Mouse (Mus musculus) kidney, postnatal 0 days (tissue): ENCODE measurements around the gene Olfr419. TPM values are rescaled to one million over a fixed set of nuclear protein-coding genes. Genes with fewer than 3 reads are reported as not detected.
A peak's percentile ranks its signal among the peaks of the same experiment; 100 is the strongest.

ENCODE experiments used
- ATAC-seq: fragments of 200-750 bp; cut with Nextera tagmentation; replicated peaks from 2 replicates; pipeline ENCODE4 v1.8.0; 2017; ENCODE audit warnings: low read depth, moderate number of reproducible peaks, moderate TSS enrichment, moderate library complexity; ENCODE audit not compliant: low FRiP score
- DNase-seq: peaks from one replicate; pipeline ENCODE4 v3.0.0-alpha.2; 2016; ENCODE audit warnings: low spot score
- H3K27ac ChIP-seq: fragments of 300-500 bp; sonication (generic); 2 replicates; pipeline ENCODE4 v1.5.1; 2014; ENCODE audit warnings: mild to moderate bottlenecking
- H3K27me3 ChIP-seq: fragments of 300-500 bp; sonication (generic); 2 replicates; pipeline ENCODE4 v1.6.1; 2014; ENCODE audit warnings: low read length, mixed read lengths; ENCODE audit not compliant: insufficient read depth
- H3K36me3 ChIP-seq: fragments of 300-500 bp; sonication (generic); 2 replicates; pipeline ENCODE4 v1.6.1; 2014; ENCODE audit warnings: low read length, mixed read lengths; ENCODE audit not compliant: insufficient read depth
- H3K4me1 ChIP-seq: fragments of 300-500 bp; sonication (generic); replicated peaks from 2 replicates; pipeline ENCODE4 v1.6.1; 2014; ENCODE audit warnings: antibody characterized with exemption, low read length, mixed read lengths; ENCODE audit not compliant: insufficient read depth
- H3K4me2 ChIP-seq: fragments of 300-500 bp; sonication (generic); 2 replicates; pipeline ENCODE4 v1.6.1; 2014; ENCODE audit warnings: mild to moderate bottlenecking, low read length, moderate library complexity, mixed read lengths
- H3K4me3 ChIP-seq: fragments of 300-500 bp; sonication (generic); replicated peaks from 2 replicates; pipeline ENCODE4 v1.5.1; 2014; ENCODE audit warnings: low read depth, low read length
- H3K9ac ChIP-seq: fragments of 300-500 bp; sonication (generic); 2 replicates; pipeline ENCODE4 v1.6.1; 2014; ENCODE audit warnings: low read depth, low read length
- H3K9me3 ChIP-seq: fragments of 300-500 bp; sonication (generic); replicated peaks from 2 replicates; pipeline ENCODE4 v1.6.1; 2016; ENCODE audit warnings: low read length, inconsistent platforms, mixed read lengths
- CTCF ChIP-seq: IDR thresholded peaks from 2 replicates; pipeline ENCODE4 v1.5.1; 2016; ENCODE audit warnings: antibody characterized with exemption, low read depth, mild to moderate bottlenecking, moderate library complexity
- WGBS: fragments of 180-500 bp; shearing (Covaris S2); extraction: QIAGEN DNeasy Blood & Tissue Kit; methylation state at CpG from one replicate; pipeline ENCODE4 v1.1.7; 2014; 5-methylcytosine and 5-hydroxymethylcytosine counted together
- polyA plus RNA-seq: library from polyadenylated mRNA; unstranded; fragments of >200 nt; fragmentation: Nextera tagmentation; extraction: Ambion mirVana; gene quantifications from 2 replicates; pipeline ENCODE4 v1.2.1, GENCODE M21; 2015

Gene Olfr419
- polyA plus RNA-seq, 1 experiment from 2014 or later = not detected

DNA sequence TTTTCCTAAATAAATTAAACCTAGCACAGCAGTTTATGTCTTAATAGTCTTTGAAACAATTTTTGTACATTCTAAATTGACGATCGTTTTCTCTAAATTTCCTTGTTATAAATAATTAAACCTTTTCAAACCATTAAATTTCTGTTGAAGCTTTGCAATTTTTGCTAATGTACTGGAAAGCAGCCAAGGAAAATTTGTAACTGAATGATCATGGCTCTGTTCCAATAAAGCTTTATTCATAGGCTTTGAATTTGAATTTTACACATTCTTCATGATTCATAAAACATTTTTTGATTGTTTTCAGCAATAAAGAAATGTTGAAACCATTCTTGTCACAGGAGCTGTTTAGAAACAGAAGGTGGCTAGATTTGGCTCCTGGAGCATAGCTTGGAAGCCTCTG lies 7.2 kb downstream of the Olfr419 start:
- H3K27me3 ChIP-seq = no peaks in the 10 kb centered on the region
- H3K4me2 ChIP-seq = no peak overlapping the region
- H3K4me3 ChIP-seq = no peak overlapping the region
- TF ChIP-seq CTCF = no peak
- H3K9ac ChIP-seq = no peak overlapping the region
- no peaks in the 10 kb centered on the region for H3K4me1 ChIP-seq
- no peak for ATAC-seq
- no peak overlapping the region for H3K27ac ChIP-seq
- WGBS = 77% methylated on average over 2 of the region's 2 CpGs
- no peaks in the 10 kb centered on the region for H3K9me3 ChIP-seq
- no peak for DNase-seq
- H3K36me3 ChIP-seq = no peaks in the 10 kb centered on the region

DNA sequence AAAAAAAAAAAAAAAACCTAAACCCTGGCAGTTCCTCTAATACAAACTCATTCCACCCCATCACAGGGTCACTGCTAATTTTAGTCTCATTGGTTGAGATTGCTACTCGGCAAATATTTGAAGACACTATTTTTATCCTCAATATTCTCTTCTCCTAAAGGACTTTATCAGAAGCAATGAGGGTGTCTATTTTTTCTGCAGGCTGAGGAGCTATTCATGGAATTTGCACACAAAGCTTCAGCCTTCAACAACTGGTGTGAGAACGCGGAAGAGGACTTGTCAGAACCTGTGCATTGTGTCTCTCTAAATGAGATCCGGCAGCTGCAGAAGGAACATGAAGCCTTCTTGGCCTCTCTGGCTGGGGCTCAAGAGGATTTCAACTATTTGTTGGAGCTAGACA lies 11.9 kb downstream of the Olfr419 start:
- H3K9me3 ChIP-seq = no peaks in the 10 kb centered on the region
- DNase-seq (no peak), ATAC-seq (no peak)
- no peak overlapping the region for H3K4me3 ChIP-seq
- TF ChIP-seq CTCF = no peak
- no peak overlapping the region for H3K9ac ChIP-seq
- H3K36me3 ChIP-seq = no peaks in the 10 kb centered on the region
- no peaks in the 10 kb centered on the region for H3K27me3 ChIP-seq
- WGBS = 92% methylated on average over 4 of the region's 4 CpGs
- H3K4me1 ChIP-seq = no peaks in the 10 kb centered on the region
- no peak overlapping the region for H3K27ac ChIP-seq
- no peak overlapping the region for H3K4me2 ChIP-seq

DNA sequence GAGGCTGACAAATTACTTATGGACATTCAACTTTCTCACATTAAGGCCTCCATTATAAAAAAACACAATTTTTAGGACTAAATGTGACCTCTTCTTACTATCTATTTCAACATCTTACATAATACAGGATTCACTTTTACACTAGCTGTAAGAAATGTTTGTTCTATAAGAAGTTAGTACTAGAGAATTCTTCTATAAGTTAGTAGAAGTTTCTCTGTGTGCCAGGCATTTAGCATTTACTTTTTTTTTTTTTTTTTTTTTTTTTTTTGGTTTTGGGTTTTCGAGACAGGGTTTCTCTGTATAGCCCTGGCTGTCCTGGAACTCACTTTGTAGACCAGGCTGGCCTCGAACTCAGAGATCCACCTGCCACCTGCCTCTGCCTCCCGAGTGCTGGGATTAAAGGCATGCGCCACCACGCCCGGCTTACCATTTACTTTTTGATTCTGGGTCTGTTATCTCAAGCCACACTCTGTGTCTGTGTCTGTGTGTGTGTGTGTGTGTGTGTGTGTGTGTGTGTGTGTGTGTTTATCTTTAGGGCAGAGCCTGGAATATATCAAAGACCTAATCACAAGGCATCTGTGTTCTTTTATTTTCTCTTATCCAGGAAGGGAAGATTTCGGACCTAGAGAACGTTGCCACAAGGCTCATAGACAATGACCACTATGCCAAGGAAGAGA lies 35.2 kb downstream of the Olfr419 start:
- TF ChIP-seq CTCF = no peak
- WGBS = 84% methylated on average over 8 of the region's 8 CpGs

DNA sequence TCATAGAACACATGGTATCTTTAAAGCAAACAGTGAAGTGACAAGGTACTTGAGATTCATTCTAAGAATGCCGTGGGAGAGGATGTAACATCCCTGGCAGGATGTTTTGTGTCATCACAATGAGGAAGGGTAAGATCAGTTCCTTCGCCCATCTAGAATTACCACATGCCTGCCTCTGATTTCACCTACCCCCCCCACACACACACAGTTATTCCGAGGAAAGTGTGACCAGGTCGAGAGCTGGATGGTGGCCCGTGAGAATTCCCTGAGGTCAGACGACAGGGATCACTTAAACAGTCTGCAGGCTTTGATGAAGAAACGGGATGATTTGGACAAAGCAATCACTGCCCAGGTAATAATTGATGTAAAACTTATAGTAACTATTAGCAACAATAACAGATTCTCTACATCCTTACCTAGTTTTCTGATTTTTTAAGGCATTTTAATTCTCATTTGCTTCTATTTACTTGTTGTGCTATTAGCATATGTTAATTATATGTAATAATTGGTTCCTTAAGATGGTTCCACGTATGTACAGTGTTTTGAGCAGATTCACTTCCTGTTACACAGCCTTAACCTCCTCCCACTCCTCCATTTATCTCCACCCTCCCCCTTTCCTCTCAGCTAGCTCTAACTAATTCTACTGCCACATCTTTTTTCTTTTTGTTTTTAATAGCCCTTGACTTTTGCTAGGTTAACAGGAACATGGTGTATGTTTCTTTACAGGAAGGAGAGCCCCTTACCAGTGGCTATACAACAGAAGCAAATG lies 36.4 kb downstream of the Olfr419 start:
- no peak for TF ChIP-seq CTCF
- ATAC-seq (peak; percentile 79; the same call in 1 of the 2 replicates), DNase-seq (peak; percentile 41)
- Histone ChIP-seq H3K9me3 (no peaks in the 10 kb centered on the region), H3K27ac (no peak overlapping the region), H3K4me3 (no peak overlapping the region), H3K27me3 (no peaks in the 10 kb centered on the region), H3K4me2 (no peak overlapping the region), H3K36me3 (no peaks in the 10 kb centered on the region), H3K9ac (no peak overlapping the region), H3K4me1 (no peaks in the 10 kb centered on the region)
- WGBS = 28% methylated on average over 8 of the region's 8 CpGs

More for the DNA sequence above, 35.2 kb downstream of the Olfr419 start:
- Histone ChIP-seq H3K9me3 (no peaks in the 10 kb centered on the region), H3K4me2 (no peak overlapping the region), H3K27me3 (no peaks in the 10 kb centered on the region), H3K4me3 (no peak overlapping the region), H3K4me1 (no peaks in the 10 kb centered on the region), H3K9ac (no peak overlapping the region), H3K36me3 (no peaks in the 10 kb centered on the region), H3K27ac (no peak overlapping the region)
- ATAC-seq (no peak), DNase-seq (no peak)

DNA sequence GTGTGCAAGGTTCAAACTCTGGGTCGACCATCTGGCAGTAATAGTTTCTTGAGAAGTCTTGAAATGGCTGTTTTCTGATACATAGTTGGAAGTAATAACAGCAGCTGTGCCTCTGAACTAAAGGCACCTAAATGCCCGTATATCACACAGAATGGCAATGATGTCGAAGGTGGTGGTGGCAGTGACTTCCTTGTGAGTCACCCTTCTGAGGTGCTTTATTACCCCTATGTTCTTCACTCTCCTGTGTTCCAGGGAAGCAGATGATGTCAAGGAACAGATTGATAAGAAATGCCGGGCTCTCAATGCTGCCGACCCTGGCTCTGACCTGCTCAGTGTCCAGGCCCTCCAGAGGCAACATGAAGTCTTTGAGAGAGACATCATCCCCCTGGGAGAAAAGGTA lies 39.6 kb downstream of the Olfr419 start:
- ATAC-seq = no peak

DNA sequence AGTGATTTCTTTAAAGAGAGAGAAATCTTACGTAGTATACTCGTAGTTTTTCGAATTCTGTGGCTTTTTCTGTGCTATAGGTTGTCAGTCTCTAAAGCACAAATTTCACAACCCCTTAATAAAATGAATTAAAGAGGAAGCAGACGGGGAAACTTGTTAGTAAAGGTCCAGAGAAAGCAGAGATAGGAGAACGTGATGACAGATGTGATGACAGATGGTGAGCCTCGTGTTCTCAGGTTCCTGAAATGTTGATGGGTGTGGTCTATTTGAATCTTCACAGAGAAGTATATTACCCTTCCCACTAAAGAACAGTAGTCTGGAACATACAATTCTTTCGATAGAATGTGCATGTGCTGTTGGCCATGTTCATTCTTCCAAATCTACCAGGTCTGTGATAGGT lies 47.2 kb downstream of the Olfr419 start:
- no peak for TF ChIP-seq CTCF
- Histone ChIP-seq H3K4me1 (no peaks in the 10 kb centered on the region), H3K9ac (no peak overlapping the region), H3K27ac (no peak overlapping the region), H3K4me2 (no peak overlapping the region), H3K4me3 (no peak overlapping the region), H3K9me3 (no peaks in the 10 kb centered on the region), H3K36me3 (no peaks in the 10 kb centered on the region), H3K27me3 (no peaks in the 10 kb centered on the region)
- 73% methylated on average over 7 of the region's 7 CpGs for WGBS
- ATAC-seq (no peak), DNase-seq (no peak)

More for the DNA sequence above, 39.6 kb downstream of the Olfr419 start:
- 79% methylated on average over 5 of the region's 5 CpGs for WGBS
- Histone ChIP-seq H3K4me2 (no peak overlapping the region), H3K27me3 (no peaks in the 10 kb centered on the region), H3K4me3 (no peak overlapping the region), H3K4me1 (no peaks in the 10 kb centered on the region), H3K9ac (no peak overlapping the region), H3K27ac (no peak overlapping the region), H3K36me3 (no peaks in the 10 kb centered on the region), H3K9me3 (no peaks in the 10 kb centered on the region)
- TF ChIP-seq CTCF = no peak
- no peak for DNase-seq

Other genes with a start within 250 kb of the Olfr419 start
- 0.24 and 0.48 TPM in 2 replicates for gene Ifi205, start 220.3 kb downstream of the Olfr419 start, polyA plus RNA-seq
- not detected in 2 replicates for gene Olfr433, start 211.4 kb downstream of the Olfr419 start, polyA plus RNA-seq
- not detected in 2 replicates for gene Olfr432, start 202.9 kb downstream of the Olfr419 start, polyA plus RNA-seq
- gene Olfr430, start 185.5 kb downstream of the Olfr419 start, polyA plus RNA-seq = not detected in 2 replicates
- gene Olfr429, start 167.7 kb downstream of the Olfr419 start, polyA plus RNA-seq = not detected in 2 replicates
- not detected in 2 replicates for gene Olfr427, start 155.2 kb downstream of the Olfr419 start, polyA plus RNA-seq
- gene Olfr231, start 130.9 kb downstream of the Olfr419 start, polyA plus RNA-seq = not detected in 2 replicates
- not detected in 2 replicates for gene Olfr424, start 120.5 kb downstream of the Olfr419 start, polyA plus RNA-seq
- not detected in 2 replicates for gene Olfr420, start 96.4 kb downstream of the Olfr419 start, polyA plus RNA-seq
- gene Spta1, start 79.3 kb downstream of the Olfr419 start, polyA plus RNA-seq = 0.08 and 0.12 TPM in 2 replicates
- gene Mptx1, start 78.5 kb upstream of the Olfr419 start, polyA plus RNA-seq = not detected in 2 replicates
- gene Olfr417, start 113.1 kb upstream of the Olfr419 start, polyA plus RNA-seq = not detected in 2 replicates
- not detected in 2 replicates for gene Olfr248, start 139.0 kb upstream of the Olfr419 start, polyA plus RNA-seq
- gene Olfr414, start 172.0 kb upstream of the Olfr419 start, polyA plus RNA-seq = not detected in 2 replicates
- not detected in 2 replicates for gene Olfr220, start 190.0 kb upstream of the Olfr419 start, polyA plus RNA-seq
- 0.14 and 0.33 TPM in 2 replicates for gene Fmn2, start 249.8 kb upstream of the Olfr419 start, polyA plus RNA-seq